Mouse (Mus musculus): ENCODE results near the gene Syt13.

GRCm38 (mm10) chr2:92991976-92992375 lies 77.1 kb downstream of the Syt13 start:
- no peak for TF ChIP-seq CTCF (IDR thresholded peaks at IDR 0.05; ENCODE audit: control insufficient read depth, insufficient read depth, insufficient read length)
- no peak for TF ChIP-seq MAX (IDR thresholded peaks at IDR 0.05)
- no peak for TF ChIP-seq USF1 (IDR thresholded peaks at IDR 0.05; ENCODE audit: low read depth)
- no peak for TF ChIP-seq MYOD1 (IDR thresholded peaks at IDR 0.05; ENCODE audit: control insufficient read depth, insufficient read length, low read depth)
- no peak for TF ChIP-seq CEBPB (IDR thresholded peaks at IDR 0.05; ENCODE audit: low read depth)
- TF ChIP-seq FOSL1 (IDR thresholded peaks at IDR 0.05; ENCODE audit: insufficient read depth, low read length, poor library complexity, severe bottlenecking): no peak

Data from C2C12 (cell line).